Mouse (Mus musculus): Measurements from ENCODE around the gene Trappc11. TPM values are rescaled to one million over a fixed set of nuclear protein-coding genes. Genes with fewer than 3 reads are reported as not detected.

Trappc11 gene
- polyA plus RNA-seq, 1 experiment from 2014 or later: 40.1 TPM

DNA sequence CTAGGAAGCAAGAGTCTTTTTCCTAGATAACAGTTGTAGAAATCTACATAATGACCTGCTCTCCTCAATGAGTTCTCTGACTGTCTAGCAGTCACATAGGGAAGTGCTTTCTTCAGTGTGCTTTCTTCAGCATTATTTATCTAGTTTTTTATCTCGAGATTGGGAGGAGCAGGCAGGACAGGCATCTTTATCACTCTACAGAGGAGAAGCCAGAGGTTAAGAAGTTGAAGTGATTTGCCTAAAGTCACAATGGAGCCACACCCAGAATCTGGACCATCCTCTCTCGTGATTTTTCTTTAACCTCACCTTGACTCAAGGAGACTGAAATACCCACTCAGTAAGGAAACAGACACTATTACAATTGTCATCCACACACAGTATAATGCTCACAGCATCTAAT lies 31.3 kb downstream of the Trappc11 start:
- ATAC-seq (ENCODE audit: low FRiP score): no peak
- Histone ChIP-seq H3K9ac (no peak overlapping the region), H3K4me2 (replicated peaks) (no peak overlapping the region), H3K27ac (no peak overlapping the region), H3K9me3 (ENCODE audit: control insufficient read depth, low read length) (no peaks in the 10 kb centered on the region), H3K36me3 (replicated peaks; ENCODE audit: control insufficient read depth, insufficient read depth) (peaks cover 98% of the 10 kb centered on the region), H3K4me1 (replicated peaks; ENCODE audit: control insufficient read depth, insufficient read depth, low read length) (no peaks in the 10 kb centered on the region), H3K27me3 (ENCODE audit: control insufficient read depth, insufficient read depth, low read length) (no peaks in the 10 kb centered on the region), H3K4me3 (replicated peaks; ENCODE audit: low read length) (no peak overlapping the region)
- no peak for DNase-seq (ENCODE audit: low spot score)
- WGBS: 88% methylated on average over 2 of the region's 2 CpGs

DNA sequence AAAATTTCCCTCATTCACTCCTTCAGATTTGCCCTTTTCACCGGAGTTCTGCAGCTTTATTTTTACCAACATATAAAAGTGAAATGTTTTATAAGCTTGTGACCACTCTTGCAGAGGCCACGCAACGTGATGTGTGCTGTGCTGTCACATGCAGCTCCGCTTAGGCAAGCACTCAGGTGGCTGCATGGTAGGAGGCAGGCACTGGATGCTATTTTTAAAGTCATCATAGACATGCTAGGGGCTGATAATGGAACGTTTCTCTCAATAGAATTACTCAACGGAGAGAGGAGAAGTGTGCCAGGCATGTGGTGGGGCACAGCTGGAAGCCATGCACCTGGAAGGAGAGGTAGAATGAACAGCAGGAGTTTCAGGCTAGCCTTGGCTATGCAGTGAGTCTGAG lies 37.8 kb downstream of the Trappc11 start:
- H3K4me1 ChIP-seq (replicated peaks; ENCODE audit: control insufficient read depth, insufficient read depth, low read length): no peaks in the 10 kb centered on the region
- ATAC-seq (ENCODE audit: low FRiP score): no peak
- no peak overlapping the region for H3K9ac ChIP-seq
- H3K36me3 ChIP-seq (replicated peaks; ENCODE audit: control insufficient read depth, insufficient read depth): peaks cover 99% of the 10 kb centered on the region
- H3K27ac ChIP-seq: no peak overlapping the region
- no peak overlapping the region for H3K4me3 ChIP-seq (replicated peaks; ENCODE audit: low read length)
- H3K27me3 ChIP-seq (ENCODE audit: control insufficient read depth, insufficient read depth, low read length): no peaks in the 10 kb centered on the region
- 89% methylated on average over 6 of the region's 6 CpGs for WGBS
- DNase-seq (ENCODE audit: low spot score): no peak
- no peak overlapping the region for H3K4me2 ChIP-seq (replicated peaks)
- H3K9me3 ChIP-seq (ENCODE audit: control insufficient read depth, low read length): no peaks in the 10 kb centered on the region

DNA sequence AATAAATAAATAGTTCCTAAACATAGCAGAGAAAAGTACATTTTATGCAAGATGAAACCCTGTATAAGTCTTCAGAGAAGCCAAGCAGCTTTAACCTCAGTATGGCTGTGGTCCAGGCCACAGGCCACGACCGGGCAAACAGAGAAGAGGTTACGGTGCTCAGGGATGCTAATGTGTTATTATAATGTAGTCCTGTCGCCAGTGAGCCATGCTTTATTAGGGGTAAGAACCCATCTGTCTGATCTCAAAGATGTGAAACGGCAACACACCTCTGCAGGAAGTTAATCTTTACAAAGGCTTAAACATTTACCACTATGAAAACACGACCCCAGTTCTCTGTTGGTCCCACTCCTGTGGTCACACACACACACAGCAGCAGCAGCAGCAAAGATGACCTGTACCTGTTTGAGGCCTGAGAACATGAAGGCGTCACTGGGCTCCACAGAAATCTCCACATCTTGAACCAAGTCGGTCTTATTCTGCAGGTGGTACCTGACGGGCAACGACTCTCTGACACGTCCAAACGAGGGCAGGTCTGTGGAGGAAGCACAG lies 38.6 kb downstream of the Trappc11 start:
- H3K36me3 ChIP-seq (replicated peaks; ENCODE audit: control insufficient read depth, insufficient read depth): peaks cover 97% of the 10 kb centered on the region
- H3K4me2 ChIP-seq (replicated peaks): no peak overlapping the region
- no peak for ATAC-seq (ENCODE audit: low FRiP score)
- WGBS: 85% methylated on average over 12 of the region's 12 CpGs
- H3K27ac ChIP-seq: no peak overlapping the region
- no peak overlapping the region for H3K4me3 ChIP-seq (replicated peaks; ENCODE audit: low read length)
- DNase-seq (ENCODE audit: low spot score): no peak
- no peaks in the 10 kb centered on the region for H3K9me3 ChIP-seq (ENCODE audit: control insufficient read depth, low read length)
- no peak overlapping the region for H3K9ac ChIP-seq
- no peaks in the 10 kb centered on the region for H3K4me1 ChIP-seq (replicated peaks; ENCODE audit: control insufficient read depth, insufficient read depth, low read length)
- H3K27me3 ChIP-seq (ENCODE audit: control insufficient read depth, insufficient read depth, low read length): no peaks in the 10 kb centered on the region

DNA sequence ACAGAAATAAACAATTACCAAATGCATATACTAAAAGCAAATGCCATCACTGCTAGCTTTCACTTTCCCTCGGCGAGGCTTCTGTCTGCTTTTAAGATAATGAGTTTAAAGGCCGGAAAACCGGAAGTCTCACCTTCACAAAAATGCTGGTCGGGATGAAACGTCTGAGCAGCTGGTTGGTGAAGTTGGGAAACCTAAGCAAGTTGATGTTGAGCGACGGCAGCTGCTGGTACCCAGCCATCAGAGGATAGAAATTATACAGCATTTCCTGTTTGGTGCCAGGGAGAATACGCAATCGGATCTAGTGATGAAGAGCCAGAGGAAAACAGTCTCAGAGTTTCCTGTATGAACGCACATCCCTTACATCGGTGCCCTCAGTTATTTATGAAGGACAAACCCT lies 40.2 kb downstream of the Trappc11 start:
- 95% methylated on average over 12 of the region's 12 CpGs for WGBS
- Histone ChIP-seq H3K9me3 (ENCODE audit: control insufficient read depth, low read length) (no peaks in the 10 kb centered on the region), H3K27ac (no peak overlapping the region), H3K36me3 (replicated peaks; ENCODE audit: control insufficient read depth, insufficient read depth) (peaks cover 86% of the 10 kb centered on the region), H3K4me1 (replicated peaks; ENCODE audit: control insufficient read depth, insufficient read depth, low read length) (no peaks in the 10 kb centered on the region), H3K27me3 (ENCODE audit: control insufficient read depth, insufficient read depth, low read length) (no peaks in the 10 kb centered on the region), H3K4me3 (replicated peaks; ENCODE audit: low read length) (no peak overlapping the region), H3K4me2 (replicated peaks) (no peak overlapping the region), H3K9ac (no peak overlapping the region)
- no peak for DNase-seq (ENCODE audit: low spot score)
- no peak for ATAC-seq (ENCODE audit: low FRiP score)

DNA sequence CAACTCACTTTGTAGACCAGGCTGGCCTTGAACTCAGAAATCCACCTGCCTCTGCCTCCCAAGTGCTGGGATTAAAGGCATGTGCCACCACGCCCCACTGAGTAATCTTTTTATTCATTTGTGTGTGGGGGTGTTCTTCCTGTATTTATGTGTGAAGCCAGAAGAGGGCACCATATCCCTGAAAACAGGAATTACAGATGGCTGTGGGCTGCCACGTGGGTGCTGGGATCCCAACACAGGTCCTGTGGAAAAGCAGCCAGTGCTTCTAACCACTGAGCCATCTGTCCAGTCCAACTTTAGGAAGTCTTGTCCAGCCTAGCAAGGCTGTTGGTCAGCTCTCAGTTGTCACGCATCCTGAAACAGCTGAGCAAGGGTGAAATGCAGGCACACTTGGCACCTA lies 46.0 kb downstream of the Trappc11 start:
- Histone ChIP-seq H3K27me3 (ENCODE audit: control insufficient read depth, insufficient read depth, low read length) (no peaks in the 10 kb centered on the region), H3K9ac (no peak overlapping the region), H3K9me3 (ENCODE audit: control insufficient read depth, low read length) (0 out of 2 replicates have a peak, but pooled peaks cover 3% of the 10 kb centered on the region), H3K4me3 (replicated peaks; ENCODE audit: low read length) (no peak overlapping the region), H3K27ac (no peak overlapping the region), H3K4me2 (replicated peaks) (no peak overlapping the region), H3K36me3 (replicated peaks; ENCODE audit: control insufficient read depth, insufficient read depth) (peaks cover 33% of the 10 kb centered on the region), H3K4me1 (replicated peaks; ENCODE audit: control insufficient read depth, insufficient read depth, low read length) (no peaks in the 10 kb centered on the region)
- 91% methylated on average over 3 of the region's 3 CpGs for WGBS
- DNase-seq (ENCODE audit: low spot score) (no peak), ATAC-seq (ENCODE audit: low FRiP score) (no peak)

DNA sequence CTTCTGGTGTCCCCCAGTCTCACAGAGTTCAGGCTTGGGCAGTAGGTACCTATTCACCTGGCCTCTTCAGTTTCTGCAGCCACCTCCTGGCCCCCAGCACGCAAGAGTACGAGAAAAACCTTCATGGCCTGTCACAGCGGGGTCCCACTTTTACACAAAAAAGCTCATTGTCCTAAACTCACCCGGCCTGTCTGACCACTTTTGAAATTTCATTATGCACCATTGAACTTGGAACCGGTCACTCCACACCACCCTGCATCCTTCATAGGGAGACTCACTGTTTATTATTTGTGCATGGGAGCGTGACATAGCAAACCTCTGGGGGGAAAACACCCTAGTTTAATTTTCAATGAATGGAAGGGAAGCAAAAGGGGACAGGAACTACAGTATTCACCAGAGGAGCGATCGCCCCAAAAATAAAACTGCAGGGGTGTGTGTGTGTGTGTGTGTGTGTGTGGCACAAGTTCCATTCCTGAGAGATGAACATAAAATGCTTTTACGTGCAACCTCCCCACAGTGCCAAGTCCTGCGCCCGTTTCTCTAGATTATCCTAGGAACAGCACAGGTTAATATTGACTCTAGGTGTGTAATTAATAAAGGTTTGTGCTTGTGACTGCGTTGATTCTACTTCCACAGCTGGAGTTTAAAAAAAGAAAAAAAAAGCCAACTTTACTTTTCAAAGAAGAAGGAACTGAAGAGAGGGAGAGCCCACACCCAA lies 50.8 kb downstream of the Trappc11 start:
- Histone ChIP-seq H3K27me3 (ENCODE audit: control insufficient read depth, insufficient read depth, low read length) (no peaks in the 10 kb centered on the region), H3K4me1 (replicated peaks; ENCODE audit: control insufficient read depth, insufficient read depth, low read length) (no peaks in the 10 kb centered on the region), H3K4me2 (replicated peaks) (no peak overlapping the region), H3K4me3 (replicated peaks; ENCODE audit: low read length) (no peak overlapping the region), H3K27ac (no peak overlapping the region), H3K36me3 (replicated peaks; ENCODE audit: control insufficient read depth, insufficient read depth) (0 out of 2 replicates have a peak, but pooled peaks cover 5% of the 10 kb centered on the region), H3K9ac (no peak overlapping the region), H3K9me3 (ENCODE audit: control insufficient read depth, low read length) (0 out of 2 replicates have a peak, but pooled peaks cover 3% of the 10 kb centered on the region)
- ATAC-seq (ENCODE audit: low FRiP score): no peak
- WGBS: 53% methylated on average over 12 of the region's 12 CpGs
- no peak for DNase-seq (ENCODE audit: low spot score)

DNA sequence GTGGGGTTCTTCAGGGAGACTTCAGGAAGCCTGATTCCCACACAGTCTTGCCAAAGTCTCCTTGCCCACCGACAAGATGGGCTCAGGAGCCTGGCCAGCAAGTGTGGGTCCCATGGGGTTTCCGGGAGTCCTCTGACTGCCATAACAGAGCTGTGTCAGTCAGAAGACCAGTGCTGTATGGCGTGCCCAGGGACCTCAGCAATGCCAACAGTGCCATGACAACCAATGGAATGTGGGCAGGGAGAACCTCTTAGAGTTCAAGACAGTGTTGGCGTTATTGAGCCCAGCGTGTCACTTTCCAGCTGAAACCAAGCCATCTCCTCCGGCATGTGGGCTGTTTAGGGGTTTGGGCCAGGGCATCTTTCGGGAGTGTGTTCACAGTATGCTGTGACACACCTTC lies 53.2 kb downstream of the Trappc11 start:
- H3K4me3 ChIP-seq (replicated peaks; ENCODE audit: low read length): no peak overlapping the region
- ATAC-seq (ENCODE audit: low FRiP score): peak; percentile 80

DNA sequence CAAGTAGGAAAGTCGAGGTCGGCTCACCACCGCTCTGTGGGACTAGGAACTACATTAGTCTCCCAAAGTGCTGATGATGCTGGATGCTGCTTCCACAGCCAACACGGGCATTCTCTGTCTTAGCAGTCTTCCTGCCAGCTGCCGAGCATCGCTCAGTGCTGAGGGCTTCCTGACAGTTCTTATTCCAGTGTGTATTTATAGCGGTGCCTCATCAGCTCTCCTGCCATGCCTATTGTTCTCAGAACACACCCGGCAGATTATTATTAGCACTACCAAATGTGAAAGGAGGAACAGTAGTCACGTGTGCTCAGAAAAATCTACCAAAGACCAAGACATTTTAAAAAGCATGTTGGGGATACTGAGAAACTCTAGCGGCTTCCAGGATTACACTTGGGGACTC lies 71.6 kb downstream of the Trappc11 start:
- 74% methylated on average over 10 of the region's 10 CpGs for WGBS

More for the DNA sequence above, 53.2 kb downstream of the Trappc11 start:
- Histone ChIP-seq H3K36me3 (replicated peaks; ENCODE audit: control insufficient read depth, insufficient read depth) (no peaks in the 10 kb centered on the region), H3K27ac (no peak overlapping the region), H3K27me3 (ENCODE audit: control insufficient read depth, insufficient read depth, low read length) (no peaks in the 10 kb centered on the region), H3K9me3 (ENCODE audit: control insufficient read depth, low read length) (no peaks in the 10 kb centered on the region), H3K4me1 (replicated peaks; ENCODE audit: control insufficient read depth, insufficient read depth, low read length) (no peaks in the 10 kb centered on the region), H3K9ac (no peak overlapping the region), H3K4me2 (replicated peaks) (no peak overlapping the region)
- DNase-seq (ENCODE audit: low spot score): peak; percentile 58
- 69% methylated on average over 7 of the region's 7 CpGs for WGBS

DNA sequence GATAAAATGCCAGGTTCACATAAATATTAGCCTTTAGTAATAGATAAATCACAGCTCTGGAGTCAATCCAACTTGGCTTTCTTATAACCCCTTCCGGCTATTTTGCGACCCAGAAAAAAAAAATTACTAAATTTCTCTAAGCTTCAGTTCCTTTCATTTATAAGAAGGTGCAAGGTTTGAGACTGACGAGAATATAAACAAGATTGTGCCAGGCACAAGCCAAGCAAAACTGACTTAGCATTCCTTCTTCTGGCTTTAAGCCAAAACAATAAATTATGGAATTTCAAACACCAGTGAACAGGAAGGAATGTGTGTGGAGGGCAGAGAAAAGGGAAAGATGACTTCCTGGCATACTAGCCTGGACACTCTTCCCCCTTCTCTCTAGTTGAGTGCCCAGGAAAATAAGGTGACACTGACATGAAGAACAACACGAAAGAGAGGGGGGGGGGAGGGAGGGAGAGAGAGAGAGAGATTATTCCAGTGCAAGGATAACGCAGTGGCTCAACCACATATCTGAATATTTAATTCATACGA lies 74.0 kb downstream of the Trappc11 start:
- no peak overlapping the region for H3K9ac ChIP-seq
- H3K4me1 ChIP-seq (replicated peaks; ENCODE audit: control insufficient read depth, insufficient read depth, low read length): no peaks in the 10 kb centered on the region
- H3K9me3 ChIP-seq (ENCODE audit: control insufficient read depth, low read length): peaks cover 6% of the 10 kb centered on the region
- H3K27me3 ChIP-seq (ENCODE audit: control insufficient read depth, insufficient read depth, low read length): no peaks in the 10 kb centered on the region
- H3K4me3 ChIP-seq (replicated peaks; ENCODE audit: low read length): no peak overlapping the region
- DNase-seq (ENCODE audit: low spot score) (no peak), ATAC-seq (ENCODE audit: low FRiP score) (no peak)
- no peaks in the 10 kb centered on the region for H3K36me3 ChIP-seq (replicated peaks; ENCODE audit: control insufficient read depth, insufficient read depth)
- H3K4me2 ChIP-seq (replicated peaks): no peak overlapping the region
- 77% methylated on average over 6 of the region's 6 CpGs for WGBS
- H3K27ac ChIP-seq: no peak overlapping the region

More for the DNA sequence above, 71.6 kb downstream of the Trappc11 start:
- H3K27me3 ChIP-seq (ENCODE audit: control insufficient read depth, insufficient read depth, low read length): no peaks in the 10 kb centered on the region
- H3K9ac ChIP-seq: no peak overlapping the region
- H3K4me3 ChIP-seq (replicated peaks; ENCODE audit: low read length): no peak overlapping the region
- H3K9me3 ChIP-seq (ENCODE audit: control insufficient read depth, low read length): peaks cover 6% of the 10 kb centered on the region
- H3K4me2 ChIP-seq (replicated peaks): no peak overlapping the region
- no peak for DNase-seq (ENCODE audit: low spot score)
- H3K36me3 ChIP-seq (replicated peaks; ENCODE audit: control insufficient read depth, insufficient read depth): no peaks in the 10 kb centered on the region
- H3K4me1 ChIP-seq (replicated peaks; ENCODE audit: control insufficient read depth, insufficient read depth, low read length): no peaks in the 10 kb centered on the region
- no peak for ATAC-seq (ENCODE audit: low FRiP score)
- H3K27ac ChIP-seq: no peak overlapping the region

Data from hindbrain, embryonic 14.5 days (tissue).